Mouse (Mus musculus) bone marrow macrophage, adult 2 months (primary cell): ENCODE measurements at regions not wholly inside any gene's neighbourhood (a gene's known extent, or its start where the extent isn't known, plus 50 kb on each side); places are given as distances from the start of the nearest gene placed in this dataset.

Source experiments
- CTCF ChIP-seq: IDR thresholded peaks from 2 replicates; pipeline ENCODE4 v1.5.1; 2012; ENCODE audit warnings: low read depth, mild to moderate bottlenecking, low read length, moderate library complexity
- POLR2A ChIP-seq: IDR thresholded peaks from 2 replicates; pipeline ENCODE4 v1.6.1; 2012; ENCODE audit warnings: mild to moderate bottlenecking, low read depth, low read length, borderline replicate concordance

- TF ChIP-seq CTCF, result no peak
- TF ChIP-seq POLR2A, result no peak
Measured at GRCm38 (mm10) chr4:87455863-87456578, 225.7 kb upstream of the Slc24a2 start.
